Mouse (Mus musculus): ENCODE results near the gene Nr2c2ap. TPM values are rescaled to one million over a fixed set of nuclear protein-coding genes. Genes with fewer than 3 reads are reported as not detected.

The Nr2c2ap gene
- polyA plus RNA-seq, 1 experiment from 2014 or later, result 19.5 TPM

DNA sequence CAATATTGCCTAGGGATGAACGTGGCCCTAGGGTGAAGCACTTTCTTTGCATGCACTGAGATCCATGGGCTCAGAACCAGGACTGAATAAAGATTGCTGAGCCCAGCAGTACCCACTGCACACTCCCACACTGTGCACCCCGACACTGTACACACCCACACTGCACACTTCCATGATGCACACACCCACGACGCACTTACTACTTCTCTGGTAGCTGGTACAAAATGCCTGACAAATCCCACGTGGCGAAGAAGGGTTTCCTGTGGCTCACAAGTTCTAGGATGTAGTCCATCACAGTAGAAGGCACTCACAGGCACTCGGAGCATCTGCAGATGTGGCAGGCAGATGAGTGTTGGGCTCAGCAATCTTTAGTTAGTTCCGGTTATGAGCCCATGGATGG, 6.1 kb upstream of the Nr2c2ap start:
- Histone ChIP-seq H3K9ac (replicated peaks; ENCODE audit: low read length) (no peak overlapping the region), H3K4me2 (ENCODE audit: low read depth, low read length) (no peak overlapping the region), H3K4me3 (ENCODE audit: low read depth, low read length) (no peak overlapping the region), H3K36me3 (replicated peaks; ENCODE audit: control insufficient read depth, insufficient read depth, low read depth, low read length) (no peaks in the 10 kb centered on the region), H3K9me3 (replicated peaks; ENCODE audit: control insufficient read depth, low read length) (no peaks in the 10 kb centered on the region), H3K4me1 (ENCODE audit: control insufficient read depth, insufficient read depth, low read length) (no peaks in the 10 kb centered on the region), H3K27ac (replicated peaks; ENCODE audit: low read depth, low read length) (no peak overlapping the region), H3K27me3 (ENCODE audit: control insufficient read depth, insufficient read depth, low read length) (peaks cover 5% of the 10 kb centered on the region; the same call in 1 of the 2 replicates)
- ATAC-seq (replicated peaks; ENCODE audit: insufficient number of reproducible peaks, low FRiP score, low TSS enrichment, low read depth) (no peak), DNase-seq (ENCODE audit: low spot score) (no peak)
- 65% methylated on average over 8 of the region's 8 CpGs for WGBS

DNA sequence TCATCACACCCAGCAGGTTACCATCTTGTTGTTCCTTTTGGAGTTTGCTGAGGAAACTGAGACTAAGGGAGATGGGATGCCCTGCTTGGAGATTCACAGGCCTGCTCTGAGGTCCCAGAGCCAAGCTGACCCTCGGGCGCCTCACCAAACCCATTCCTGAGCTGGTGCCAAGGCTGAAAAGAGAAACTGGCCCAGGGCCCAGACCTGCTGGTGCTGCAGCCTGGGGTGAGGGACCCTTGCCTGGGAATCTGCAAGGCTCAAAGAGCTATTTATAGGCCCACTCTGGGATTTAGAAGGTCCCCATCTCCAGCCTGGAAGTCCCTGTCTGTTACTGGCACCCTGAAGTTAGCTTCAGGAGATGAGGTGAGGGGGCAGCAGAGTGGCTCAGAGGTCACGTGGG, 2.7 kb upstream of the Nr2c2ap start:
- Histone ChIP-seq H3K4me3 (ENCODE audit: low read depth, low read length) (no peak overlapping the region), H3K27ac (replicated peaks; ENCODE audit: low read depth, low read length) (no peak overlapping the region), H3K9ac (replicated peaks; ENCODE audit: low read length) (no peak overlapping the region), H3K9me3 (replicated peaks; ENCODE audit: control insufficient read depth, low read length) (no peaks in the 10 kb centered on the region), H3K27me3 (ENCODE audit: control insufficient read depth, insufficient read depth, low read length) (no peaks in the 10 kb centered on the region), H3K4me2 (ENCODE audit: low read depth, low read length) (no peak overlapping the region), H3K36me3 (replicated peaks; ENCODE audit: control insufficient read depth, insufficient read depth, low read depth, low read length) (no peaks in the 10 kb centered on the region), H3K4me1 (ENCODE audit: control insufficient read depth, insufficient read depth, low read length) (no peaks in the 10 kb centered on the region; the same call in 1 of the 2 replicates)
- no peak for DNase-seq (ENCODE audit: low spot score)
- WGBS, result 75% methylated on average over 3 of the region's 3 CpGs
- ATAC-seq (replicated peaks; ENCODE audit: insufficient number of reproducible peaks, low FRiP score, low TSS enrichment, low read depth), result no peak

DNA sequence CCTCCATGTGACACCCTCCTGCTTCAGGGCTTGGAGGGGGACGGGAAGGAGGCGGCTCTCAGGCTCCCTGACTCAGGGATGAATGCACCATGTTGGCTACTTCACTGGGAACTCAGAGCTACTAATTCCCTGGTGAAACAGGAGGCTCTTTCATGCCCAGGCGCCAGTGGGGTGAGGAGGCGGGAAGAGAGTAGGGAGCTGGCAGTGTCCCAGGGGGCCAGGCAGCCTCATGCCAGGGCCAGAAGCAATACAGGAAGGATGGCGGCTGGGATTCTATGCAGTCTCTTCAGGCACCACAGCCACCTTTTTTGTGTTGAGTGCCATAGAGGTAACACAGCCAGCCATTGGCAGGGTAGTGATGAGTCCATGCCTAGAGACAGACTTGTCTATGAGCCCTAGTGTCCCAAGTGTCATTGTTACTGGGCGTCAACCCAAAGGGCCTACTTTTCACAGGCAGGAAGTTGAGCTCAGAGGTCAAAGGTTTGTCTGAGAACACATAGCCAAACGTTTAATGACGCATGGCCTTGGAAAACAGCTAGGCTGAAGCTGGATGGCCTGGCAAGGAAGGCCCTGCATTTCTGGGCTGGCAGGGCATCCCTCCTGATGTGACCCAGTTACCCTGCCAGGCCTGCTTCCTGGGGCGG, 1.7 kb upstream of the Nr2c2ap start:
- Histone ChIP-seq H3K36me3 (replicated peaks; ENCODE audit: control insufficient read depth, insufficient read depth, low read depth, low read length) (no peaks in the 10 kb centered on the region; the same call in none of the 2 replicates), H3K4me2 (ENCODE audit: low read depth, low read length) (no peak overlapping the region), H3K4me3 (ENCODE audit: low read depth, low read length) (no peak overlapping the region), H3K4me1 (ENCODE audit: control insufficient read depth, insufficient read depth, low read length) (no peaks in the 10 kb centered on the region; the same call in 1 of the 2 replicates), H3K27me3 (ENCODE audit: control insufficient read depth, insufficient read depth, low read length) (no peaks in the 10 kb centered on the region), H3K9ac (replicated peaks; ENCODE audit: low read length) (no peak overlapping the region), H3K27ac (replicated peaks; ENCODE audit: low read depth, low read length) (no peak overlapping the region), H3K9me3 (replicated peaks; ENCODE audit: control insufficient read depth, low read length) (no peaks in the 10 kb centered on the region)
- ATAC-seq (replicated peaks; ENCODE audit: insufficient number of reproducible peaks, low FRiP score, low TSS enrichment, low read depth) (no peak), DNase-seq (ENCODE audit: low spot score) (no peak)
- WGBS, result 61% methylated on average over 9 of the region's 9 CpGs

DNA sequence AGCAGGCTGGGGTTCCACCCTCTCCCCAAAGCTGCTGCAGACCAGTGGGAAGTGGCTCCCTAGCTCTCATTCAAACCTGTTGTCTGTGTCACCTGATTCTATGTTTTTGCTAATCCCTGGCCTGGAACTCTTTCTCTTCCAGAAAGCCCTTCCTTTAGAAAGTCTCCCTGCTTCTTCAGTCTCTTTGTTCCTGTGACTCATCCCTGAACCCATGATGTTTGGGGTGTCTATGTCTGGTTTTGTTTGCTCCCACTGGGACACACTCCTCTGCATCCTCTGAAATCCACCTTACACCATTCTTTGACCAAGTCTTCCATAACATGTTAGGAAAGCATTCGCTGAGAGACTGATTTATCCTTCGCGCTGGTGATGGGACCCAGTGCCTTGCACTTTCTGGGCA, 1.1 kb upstream of the Nr2c2ap start:
- no peaks in the 10 kb centered on the region for H3K27me3 ChIP-seq (ENCODE audit: control insufficient read depth, insufficient read depth, low read length)
- no peaks in the 10 kb centered on the region; the same call in 1 of the 2 replicates for H3K4me1 ChIP-seq (ENCODE audit: control insufficient read depth, insufficient read depth, low read length)
- H3K9ac ChIP-seq (replicated peaks; ENCODE audit: low read length), result no peak overlapping the region
- no peak overlapping the region for H3K27ac ChIP-seq (replicated peaks; ENCODE audit: low read depth, low read length)
- H3K4me3 ChIP-seq (ENCODE audit: low read depth, low read length), result no peak overlapping the region
- no peaks in the 10 kb centered on the region for H3K9me3 ChIP-seq (replicated peaks; ENCODE audit: control insufficient read depth, low read length)
- no peak overlapping the region for H3K4me2 ChIP-seq (ENCODE audit: low read depth, low read length)
- WGBS, result 95% methylated on average over 3 of the region's 3 CpGs
- ATAC-seq (replicated peaks; ENCODE audit: insufficient number of reproducible peaks, low FRiP score, low TSS enrichment, low read depth) (no peak), DNase-seq (ENCODE audit: low spot score) (no peak)
- H3K36me3 ChIP-seq (replicated peaks; ENCODE audit: control insufficient read depth, insufficient read depth, low read depth, low read length), result peaks cover 5% of the 10 kb centered on the region

DNA sequence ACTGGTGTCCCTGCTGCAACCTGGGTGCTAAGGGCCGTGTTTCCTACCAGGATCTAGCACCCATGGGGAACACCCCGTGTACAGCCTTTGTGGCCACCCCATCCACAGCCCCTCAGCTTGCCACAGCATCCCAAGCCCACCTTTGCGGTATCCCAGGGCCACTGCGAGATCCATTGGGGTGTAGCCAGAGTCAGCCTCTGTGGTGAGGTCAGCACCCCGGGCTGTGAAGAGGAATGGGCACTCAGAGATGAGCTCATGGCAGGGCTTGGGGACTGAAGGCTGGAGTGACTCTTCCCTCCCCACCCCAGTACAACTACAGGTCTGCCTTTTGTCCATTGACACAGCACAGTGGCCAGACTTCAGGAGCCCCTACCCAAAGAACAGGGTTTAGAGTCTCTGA, 3.0 kb downstream of the Nr2c2ap start:
- no peaks in the 10 kb centered on the region for H3K27me3 ChIP-seq (ENCODE audit: control insufficient read depth, insufficient read depth, low read length)
- H3K4me2 ChIP-seq (ENCODE audit: low read depth, low read length), result no peak overlapping the region
- no peaks in the 10 kb centered on the region for H3K9me3 ChIP-seq (replicated peaks; ENCODE audit: control insufficient read depth, low read length)
- no peak for ATAC-seq (replicated peaks; ENCODE audit: insufficient number of reproducible peaks, low FRiP score, low TSS enrichment, low read depth)
- H3K4me3 ChIP-seq (ENCODE audit: low read depth, low read length), result no peak overlapping the region
- no peak for DNase-seq (ENCODE audit: low spot score)
- H3K4me1 ChIP-seq (ENCODE audit: control insufficient read depth, insufficient read depth, low read length), result peaks cover 2% of the 10 kb centered on the region
- WGBS, result 92% methylated on average over 5 of the region's 5 CpGs
- peaks cover 5% of the 10 kb centered on the region for H3K36me3 ChIP-seq (replicated peaks; ENCODE audit: control insufficient read depth, insufficient read depth, low read depth, low read length)
- H3K27ac ChIP-seq (replicated peaks; ENCODE audit: low read depth, low read length), result no peak overlapping the region
- no peak overlapping the region for H3K9ac ChIP-seq (replicated peaks; ENCODE audit: low read length)

DNA sequence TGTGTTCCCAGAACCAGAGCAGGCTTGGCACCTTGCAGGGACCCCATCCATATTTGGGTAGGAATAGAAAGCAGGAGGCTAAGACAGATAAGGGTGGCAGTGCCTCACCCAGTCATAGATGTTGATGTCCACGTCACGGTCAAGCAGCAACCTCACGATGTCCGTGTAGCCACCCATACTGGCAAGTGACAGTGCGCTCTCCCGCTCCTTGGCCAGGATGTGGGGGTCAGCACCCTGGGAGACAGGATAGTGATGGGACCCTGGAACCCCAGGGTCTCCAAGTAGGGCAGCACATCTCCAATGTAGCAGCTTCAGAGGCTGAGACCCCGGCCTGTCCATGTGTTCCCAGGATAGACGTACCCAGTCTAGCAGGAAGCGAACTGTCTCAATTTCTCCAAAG, 3.8 kb downstream of the Nr2c2ap start:
- Histone ChIP-seq H3K4me3 (ENCODE audit: low read depth, low read length) (no peak overlapping the region), H3K9me3 (replicated peaks; ENCODE audit: control insufficient read depth, low read length) (no peaks in the 10 kb centered on the region), H3K27me3 (ENCODE audit: control insufficient read depth, insufficient read depth, low read length) (no peaks in the 10 kb centered on the region), H3K4me1 (ENCODE audit: control insufficient read depth, insufficient read depth, low read length) (peaks cover 2% of the 10 kb centered on the region), H3K27ac (replicated peaks; ENCODE audit: low read depth, low read length) (no peak overlapping the region), H3K9ac (replicated peaks; ENCODE audit: low read length) (no peak overlapping the region), H3K4me2 (ENCODE audit: low read depth, low read length) (no peak overlapping the region), H3K36me3 (replicated peaks; ENCODE audit: control insufficient read depth, insufficient read depth, low read depth, low read length) (peaks cover 5% of the 10 kb centered on the region)
- WGBS, result 92% methylated on average over 9 of the region's 9 CpGs
- DNase-seq (ENCODE audit: low spot score) (no peak), ATAC-seq (replicated peaks; ENCODE audit: insufficient number of reproducible peaks, low FRiP score, low TSS enrichment, low read depth) (no peak)

DNA sequence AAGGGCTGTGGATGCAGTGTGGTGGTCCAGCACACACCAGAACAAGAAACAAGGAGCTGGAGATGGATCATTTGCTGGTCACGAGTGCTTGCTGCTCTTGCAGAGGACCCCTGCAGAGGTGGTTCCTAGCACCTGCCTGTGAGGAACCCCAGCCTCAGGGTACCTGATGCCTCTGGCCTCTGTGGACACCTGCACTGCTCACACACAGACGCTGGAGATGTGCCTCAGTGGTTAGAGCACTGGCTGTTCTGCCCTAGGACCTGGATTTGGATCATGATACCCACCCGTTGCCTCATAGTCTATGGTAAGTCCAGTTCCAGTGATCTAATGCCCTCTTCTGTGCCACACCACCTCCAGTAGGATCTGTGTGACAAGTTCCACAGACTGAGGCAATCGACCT, 5.5 kb downstream of the Nr2c2ap start:
- H3K4me2 ChIP-seq (ENCODE audit: low read depth, low read length), result no peak overlapping the region
- 90% methylated on average over 4 of the region's 4 CpGs for WGBS
- no peak for DNase-seq (ENCODE audit: low spot score)
- H3K9ac ChIP-seq (replicated peaks; ENCODE audit: low read length), result no peak overlapping the region
- H3K27ac ChIP-seq (replicated peaks; ENCODE audit: low read depth, low read length), result no peak overlapping the region
- no peaks in the 10 kb centered on the region for H3K9me3 ChIP-seq (replicated peaks; ENCODE audit: control insufficient read depth, low read length)
- H3K27me3 ChIP-seq (ENCODE audit: control insufficient read depth, insufficient read depth, low read length), result no peaks in the 10 kb centered on the region
- no peak for ATAC-seq (replicated peaks; ENCODE audit: insufficient number of reproducible peaks, low FRiP score, low TSS enrichment, low read depth)
- peaks cover 5% of the 10 kb centered on the region for H3K4me1 ChIP-seq (ENCODE audit: control insufficient read depth, insufficient read depth, low read length)
- no peak overlapping the region for H3K4me3 ChIP-seq (ENCODE audit: low read depth, low read length)
- peaks cover 5% of the 10 kb centered on the region for H3K36me3 ChIP-seq (replicated peaks; ENCODE audit: control insufficient read depth, insufficient read depth, low read depth, low read length)

DNA sequence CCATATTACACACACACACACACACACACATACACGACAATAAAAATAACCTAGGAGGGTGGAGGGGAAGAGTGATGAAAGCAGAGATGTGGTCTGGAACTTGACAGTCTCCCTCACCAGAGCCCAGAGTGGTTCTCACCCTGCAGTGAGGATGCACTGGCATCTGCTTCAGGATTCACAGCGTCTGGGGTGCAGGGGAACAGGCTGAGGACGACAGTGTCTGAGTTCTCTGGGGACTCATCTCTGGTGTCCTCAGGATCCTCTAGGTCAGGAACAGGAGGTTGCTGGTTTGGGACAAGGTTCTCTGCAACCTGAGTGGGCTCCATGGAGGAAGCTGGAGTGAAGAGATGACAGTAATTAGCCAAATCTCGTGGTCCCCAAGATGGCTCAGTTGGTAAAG, 6.8 kb downstream of the Nr2c2ap start:
- no peak overlapping the region for H3K27ac ChIP-seq (replicated peaks; ENCODE audit: low read depth, low read length)
- H3K4me2 ChIP-seq (ENCODE audit: low read depth, low read length), result peak overlapping the region; percentile 55
- ATAC-seq (replicated peaks; ENCODE audit: insufficient number of reproducible peaks, low FRiP score, low TSS enrichment, low read depth) (no peak), DNase-seq (ENCODE audit: low spot score) (no peak)
- WGBS, result 83% methylated on average over 4 of the region's 4 CpGs
- H3K36me3 ChIP-seq (replicated peaks; ENCODE audit: control insufficient read depth, insufficient read depth, low read depth, low read length), result peaks cover 7% of the 10 kb centered on the region
- H3K9ac ChIP-seq (replicated peaks; ENCODE audit: low read length), result peak overlapping the region; percentile 52
- H3K4me3 ChIP-seq (ENCODE audit: low read depth, low read length), result peak overlapping the region; percentile 78; the same call in 1 of the 2 replicates
- no peaks in the 10 kb centered on the region for H3K9me3 ChIP-seq (replicated peaks; ENCODE audit: control insufficient read depth, low read length)
- no peaks in the 10 kb centered on the region for H3K27me3 ChIP-seq (ENCODE audit: control insufficient read depth, insufficient read depth, low read length)
- H3K4me1 ChIP-seq (ENCODE audit: control insufficient read depth, insufficient read depth, low read length), result peaks cover 5% of the 10 kb centered on the region
